In the genomic region with DNA sequence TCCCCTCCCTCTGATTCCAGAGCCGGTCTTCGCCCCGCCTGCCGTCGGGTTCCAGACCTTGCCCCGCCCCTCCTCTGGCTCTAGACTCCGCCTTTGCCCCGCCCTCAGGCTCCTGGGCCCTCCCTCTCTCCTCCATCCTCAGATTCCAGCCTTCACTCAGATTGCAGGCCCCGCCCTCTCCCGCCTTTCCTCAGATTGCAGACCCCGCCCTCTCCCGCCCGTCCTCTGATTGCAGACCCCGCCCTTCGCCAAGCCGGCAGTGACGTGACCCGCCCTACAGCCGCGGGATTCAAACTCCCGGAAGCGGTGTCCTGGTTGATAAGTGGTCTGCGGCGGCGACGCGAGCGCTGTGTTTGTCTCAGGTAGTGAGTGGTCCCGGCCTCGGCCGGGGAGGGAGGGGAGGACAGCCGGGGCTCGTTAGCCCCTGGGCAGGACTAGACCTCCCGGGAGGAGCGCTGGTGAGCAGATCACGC, we compare ENCODE assay signal across 8 mouse cellular contexts. TPM values are rescaled to one million over a fixed set of nuclear protein-coding genes. Genes with fewer than 3 reads are reported as not detected.
A peak's percentile ranks its signal among the peaks of the same experiment; 100 is the strongest.
DNase-seq lines count a peak whose midpoint lies in the region; ATAC-seq and TF ChIP-seq lines count a peak whose summit lies in the region.

Gene Cep55 (plus strand): TSS at position 292 of the 473 bp plus-strand sequence.

- ATAC-seq in forebrain, embryonic 11.5 days (replicated peaks; ENCODE audit: low FRiP score), result peak; percentile 95
- peak; percentile 96 for ATAC-seq in heart, embryonic 16.5 days (replicated peaks; ENCODE audit: extremely low read depth, insufficient read depth, low FRiP score)
- peak; percentile 96 for ATAC-seq in liver, postnatal 0 days
- peak; percentile 96 for ATAC-seq in neural tube, embryonic 14.5 days (ENCODE audit: low read depth)

- TF ChIP-seq CTCF in liver, postnatal 0 days (IDR thresholded peaks at IDR 0.05; ENCODE audit: low read depth), result no peak

- H3K9me3 ChIP-seq in forebrain, embryonic 11.5 days (ENCODE audit: control insufficient read depth, low read length), result no peaks in the 10 kb centered on the region
- no peaks in the 10 kb centered on the region for H3K9me3 ChIP-seq in heart, embryonic 16.5 days (replicated peaks; ENCODE audit: control insufficient read depth, low read length)
- H3K9me3 ChIP-seq in liver, postnatal 0 days (ENCODE audit: low read length), result no peaks in the 10 kb centered on the region
- no peaks in the 10 kb centered on the region for H3K9me3 ChIP-seq in neural tube, embryonic 14.5 days (ENCODE audit: control insufficient read depth, low read length)

- H3K9ac ChIP-seq in forebrain, embryonic 11.5 days (ENCODE audit: low read length), result peak within 1 kb of the TSS; percentile 78
- peak within 1 kb of the TSS; percentile 84 for H3K9ac ChIP-seq in heart, embryonic 16.5 days (ENCODE audit: low read length)
- H3K9ac ChIP-seq in liver, postnatal 0 days (replicated peaks), result peak within 1 kb of the TSS; percentile 64
- peak within 1 kb of the TSS; percentile 47; the same call in 1 of the 2 replicates for H3K9ac ChIP-seq in neural tube, embryonic 14.5 days (replicated peaks; ENCODE audit: low read depth, low read length)

- H3K36me3 ChIP-seq in forebrain, embryonic 11.5 days (ENCODE audit: control insufficient read depth, insufficient read depth, low read length), result peaks cover 3% of the 10 kb centered on the region; the same call in 1 of the 2 replicates
- H3K36me3 ChIP-seq in heart, embryonic 16.5 days (ENCODE audit: control insufficient read depth, insufficient read depth), result peaks cover 7% of the 10 kb centered on the region
- no peaks in the 10 kb centered on the region for H3K36me3 ChIP-seq in liver, postnatal 0 days (replicated peaks; ENCODE audit: insufficient read depth, low read length)
- no peaks in the 10 kb centered on the region for H3K36me3 ChIP-seq in neural tube, embryonic 14.5 days (ENCODE audit: control insufficient read depth, insufficient read depth, low read length)

- peaks cover 5% of the 10 kb centered on the region; the same call in 1 of the 2 replicates for H3K4me1 ChIP-seq in forebrain, embryonic 11.5 days (replicated peaks; ENCODE audit: control insufficient read depth, insufficient read depth, low read length)
- peaks cover 18% of the 10 kb centered on the region for H3K4me1 ChIP-seq in heart, embryonic 16.5 days (ENCODE audit: control insufficient read depth, insufficient read depth, low read length)
- H3K4me1 ChIP-seq in liver, postnatal 0 days (ENCODE audit: insufficient read depth), result peaks cover 13% of the 10 kb centered on the region
- 0 out of 2 replicates have a peak, but pooled peaks cover 5% of the 10 kb centered on the region for H3K4me1 ChIP-seq in neural tube, embryonic 14.5 days (ENCODE audit: control insufficient read depth, insufficient read depth, low read length)

- peak; percentile 90 to 95 for DNase-seq in CD8-positive naive resting alpha-beta T cell, adult 2 months (ENCODE audit: low read depth in 2 of 2, low spot score in 2 of 2)
- DNase-seq in c-Kit-positive CD71-negative TER-119-negative erythroid progenitor cells, embryonic 14.5 days (ENCODE audit: low read depth), result peak; percentile 95
- peak; percentile 100 for DNase-seq in forebrain, embryonic 11.5 days (ENCODE audit: low spot score)
- DNase-seq in kidney, postnatal 36 days, result peak; percentile 97 to 99
- DNase-seq in liver, postnatal 0 days, result peak; percentile 97
- peak; percentile 99 for DNase-seq in testis, postnatal 10 days (ENCODE audit: low spot score)

- peak within 1 kb of the TSS; percentile 57; the same call in 1 of the 2 replicates for H3K27ac ChIP-seq in forebrain, embryonic 11.5 days (ENCODE audit: low read depth, low read length)
- peak within 1 kb of the TSS; percentile 52 for H3K27ac ChIP-seq in heart, embryonic 16.5 days (ENCODE audit: low read length)
- H3K27ac ChIP-seq in liver, postnatal 0 days (ENCODE audit: low read depth), result no peak within 1 kb of the TSS
- 0 out of 2 replicates have a peak within 1 kb of the TSS, but pooled peaks have one; percentile 40 for H3K27ac ChIP-seq in neural tube, embryonic 14.5 days (ENCODE audit: low read depth, low read length)

- peak within 1 kb of the TSS; percentile 67 for H3K4me2 ChIP-seq in forebrain, embryonic 11.5 days (ENCODE audit: low read depth, low read length, severe bottlenecking)
- peak within 1 kb of the TSS; percentile 88 for H3K4me2 ChIP-seq in heart, embryonic 16.5 days (ENCODE audit: low read depth, low read length)
- H3K4me2 ChIP-seq in liver, postnatal 0 days (ENCODE audit: low read depth, low read length), result peak within 1 kb of the TSS; percentile 92
- peak within 1 kb of the TSS; percentile 74 for H3K4me2 ChIP-seq in neural tube, embryonic 14.5 days (ENCODE audit: low read depth, low read length)

- no peaks in the 10 kb centered on the region for H3K27me3 ChIP-seq in forebrain, embryonic 11.5 days (ENCODE audit: control insufficient read depth, insufficient read depth, low read length)
- no peaks in the 10 kb centered on the region for H3K27me3 ChIP-seq in heart, embryonic 16.5 days (ENCODE audit: control insufficient read depth, insufficient read depth, low read length)
- H3K27me3 ChIP-seq in liver, postnatal 0 days (ENCODE audit: insufficient read depth, low read length), result 0 out of 2 replicates have a peak, but pooled peaks cover 3% of the 10 kb centered on the region
- H3K27me3 ChIP-seq in neural tube, embryonic 14.5 days (ENCODE audit: control insufficient read depth, insufficient read depth, low read length), result no peaks in the 10 kb centered on the region

- no peak for TF ChIP-seq EP300 in liver, postnatal 0 days (IDR thresholded peaks at IDR 0.05; ENCODE audit: low read depth)

- under 1% methylated on average over 35 of the region's 36 CpGs for WGBS in forebrain, embryonic 11.5 days
- WGBS in heart, embryonic 16.5 days, result under 1% methylated on average over 36 of the region's 36 CpGs
- under 1% methylated on average over 35 of the region's 36 CpGs for WGBS in liver, postnatal 0 days (ENCODE audit: insufficient replicate concordance)
- WGBS in neural tube, embryonic 14.5 days, result under 1% methylated on average over 36 of the region's 36 CpGs

- peak within 1 kb of the TSS; percentile 75 for H3K4me3 ChIP-seq in forebrain, embryonic 11.5 days (ENCODE audit: low read depth, low read length)
- peak within 1 kb of the TSS; percentile 87 for H3K4me3 ChIP-seq in heart, embryonic 16.5 days (ENCODE audit: low read length)
- H3K4me3 ChIP-seq in liver, postnatal 0 days (ENCODE audit: low read depth, low read length), result peak within 1 kb of the TSS; percentile 78
- H3K4me3 ChIP-seq in neural tube, embryonic 14.5 days (ENCODE audit: low read depth, low read length), result peak within 1 kb of the TSS; percentile 64

RNA-seq across cellular contexts. Expression of gene Cep55, which starts in this region (rescaled TPM):
- polyA plus RNA-seq in forebrain, embryonic 11.5 days (2014; fragmentation: Nextera tagmentation; extraction: Ambion mirVana), result 51.6 and 61.3 TPM in 2 replicates
- polyA plus RNA-seq in heart, embryonic 16.5 days (2015; fragmentation: Nextera tagmentation; extraction: Ambion mirVana), result 28.5 and 33.5 TPM in 2 replicates
- 3.0 and 3.3 TPM in 2 replicates for polyA plus RNA-seq in liver, postnatal 0 days (2015; fragmentation: Nextera tagmentation; extraction: Ambion mirVana)
- polyA plus RNA-seq in neural tube, embryonic 14.5 days (2014; fragmentation: Nextera tagmentation; extraction: Ambion mirVana), result 2.7 and 2.8 TPM in 2 replicates
